In the genomic region with DNA sequence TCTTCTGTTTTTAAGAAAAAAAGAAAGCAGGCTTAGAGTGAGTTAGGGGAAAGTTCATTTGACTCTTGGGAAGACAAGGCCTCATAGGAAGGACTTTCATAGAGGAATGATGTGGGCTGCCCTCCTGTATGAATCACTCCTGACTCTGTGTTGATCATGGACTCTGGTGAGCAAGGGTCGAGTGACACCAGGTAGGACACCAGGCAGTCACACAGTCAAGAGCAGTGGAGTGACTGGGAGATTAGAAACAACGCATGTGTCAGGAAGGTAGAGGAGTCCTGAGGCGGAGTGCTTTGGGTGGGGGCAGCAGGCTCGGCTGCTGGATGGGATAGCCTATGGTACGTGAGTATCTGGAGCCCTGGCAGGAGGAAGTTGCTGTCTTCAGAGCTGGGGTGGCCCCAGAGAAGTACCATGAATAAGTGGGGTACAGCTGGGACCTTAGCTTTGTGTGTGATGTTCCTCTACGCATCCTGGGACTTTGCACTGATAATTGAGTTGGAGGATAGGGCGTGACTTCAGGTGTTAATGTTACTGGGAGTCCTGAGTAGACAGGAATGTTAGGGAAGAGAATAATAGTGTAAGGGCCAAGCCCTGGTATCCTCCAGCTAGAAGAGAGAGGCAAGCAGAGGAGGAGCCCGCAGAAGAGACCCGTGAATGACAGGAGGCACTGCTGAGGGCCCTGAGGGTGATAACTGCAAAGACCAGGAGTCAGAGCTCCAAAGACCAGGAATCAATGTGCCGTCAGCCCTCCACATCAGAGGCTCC, we compare ENCODE assay signal across 18 mouse cellular contexts.
"Had no signal": no experiment of that assay in that cellular context is flagged by ENCODE, and none has a peak within 500 bp of the region (broad histone marks: within the 10 kb centered on the region; RNA-seq: fewer than 3 reads in every experiment).

No protein-coding gene starts in this region.

- H3K36me3 ChIP-seq: midbrain, embryonic 10.5 days; midbrain, embryonic 12.5 days; neural tube, embryonic 13.5 days; neural tube, embryonic 15.5 days; stomach, embryonic 15.5 days had no signal

- ATAC-seq: liver, postnatal 0 days; midbrain, embryonic 16.5 days had no signal

- H3K27ac ChIP-seq: midbrain, embryonic 10.5 days; midbrain, embryonic 12.5 days; neural tube, embryonic 13.5 days; neural tube, embryonic 15.5 days; stomach, embryonic 15.5 days; stomach, postnatal 0 days had no signal

- DNase-seq: liver, postnatal 0 days; lung, embryonic 14.5 days; lung, postnatal 10 days; lung, postnatal 4 days; midbrain, embryonic 14.5 days; retina, postnatal 1 day; right cerebral cortex, postnatal 14 days; thymus, adult 18-20 months; thymus, postnatal 25 days; thymus, postnatal 4 days had no signal

- H3K9ac ChIP-seq: liver, postnatal 0 days; lung, embryonic 14.5 days; midbrain, embryonic 12.5 days; neural tube, embryonic 13.5 days; neural tube, embryonic 15.5 days; stomach, embryonic 15.5 days had no signal

- H3K4me1 ChIP-seq: midbrain, embryonic 10.5 days; midbrain, embryonic 12.5 days; neural tube, embryonic 13.5 days; neural tube, embryonic 15.5 days; stomach, embryonic 15.5 days had no signal

- H3K4me2 ChIP-seq: lung, embryonic 14.5 days; midbrain, embryonic 12.5 days; neural tube, embryonic 13.5 days; neural tube, embryonic 15.5 days; stomach, embryonic 15.5 days had no signal

- H3K4me3 ChIP-seq: midbrain, embryonic 10.5 days; midbrain, embryonic 12.5 days; myocyte; neural tube, embryonic 13.5 days; neural tube, embryonic 15.5 days; stomach, embryonic 15.5 days had no signal

- H3K9me3 ChIP-seq: midbrain, embryonic 10.5 days; midbrain, embryonic 12.5 days; neural tube, embryonic 13.5 days; neural tube, embryonic 15.5 days; stomach, embryonic 15.5 days had no signal

- H3K27me3 ChIP-seq: stomach, embryonic 15.5 days had no signal
